Mouse (Mus musculus) heart, postnatal 10 days (tissue): ENCODE measurements around the gene Park7. TPM values are rescaled to one million over a fixed set of nuclear protein-coding genes. Genes with fewer than 3 reads are reported as not detected.
"Not testable (repeated sequence)": the region's sequence is repeated elsewhere in the genome, so short reads cannot be mapped to it uniquely, and the experiment has no call there.

Experiments used
- DNase-seq, 2 experiments: peaks; one replicate each; pipeline ENCODE4 v3.0.0; 2021
- intact Hi-C: fragments of 180-260 bp; cut with DNase I; formaldehyde crosslinking; loops from one replicate; pipeline ENCODE4 v1.15.1; 2025
- total RNA-seq, 2 experiments: library from RNA; stranded (reverse); gene quantifications; 2 replicates each; pipeline ENCODE4 v1.2.3; 2021

Gene Park7
- total RNA-seq, 2 experiments from 2014 or later = 203 to 204 TPM

GRCm38 (mm10) chr4:150882632-150883031 is 31.6 kb downstream of the Park7 start:
- no peak for DNase-seq
- intact Hi-C loops = no loop called here

GRCm38 (mm10) chr4:150880364-150880763 is 33.9 kb downstream of the Park7 start:
- intact Hi-C loops = no loop called here
- DNase-seq = no peak

GRCm38 (mm10) chr4:150879631-150880030 is 34.6 kb downstream of the Park7 start:
- DNase-seq = no peak
- intact Hi-C loops = no loop called here

GRCm38 (mm10) chr4:150875393-150875792 is 38.8 kb downstream of the Park7 start:
- intact Hi-C loops = no loop called here
- DNase-seq = no peak

DNA sequence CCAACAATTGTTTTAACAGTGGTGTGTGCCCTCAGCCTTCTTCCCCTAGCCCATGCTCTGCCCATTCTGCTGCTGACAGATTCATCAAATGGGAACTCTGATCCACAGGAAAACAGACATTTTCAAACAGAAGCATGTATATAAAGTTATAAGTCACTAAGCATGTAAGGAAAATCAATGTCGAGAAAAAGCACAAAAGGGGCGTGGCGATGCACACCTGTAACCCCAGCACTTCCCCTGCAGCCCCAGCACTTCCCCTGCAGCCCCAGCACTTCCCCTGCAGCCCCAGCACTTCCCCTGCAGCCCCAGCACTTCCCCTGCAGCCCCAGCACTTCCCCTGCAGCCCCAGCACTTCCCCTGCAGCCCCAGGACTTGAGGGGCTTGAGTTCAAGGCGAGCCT is 39.8 kb downstream of the Park7 start:
- intact Hi-C loops, DNase-seq: not testable (repeated sequence)

- no peak for DNase-seq
- intact Hi-C loops = no loop called here
Observed at GRCm38 (mm10) chr4:150872681-150873080, 41.6 kb downstream of the Park7 start.

- intact Hi-C loops = no loop called here
- DNase-seq = no peak
Observed at GRCm38 (mm10) chr4:150872139-150872651, 42.0 kb downstream of the Park7 start.

- peak; percentile 49 to 54 for DNase-seq
- intact Hi-C loops = no loop called here
Observed at GRCm38 (mm10) chr4:150871392-150872138, 42.7 kb downstream of the Park7 start.

- no peak for DNase-seq
- intact Hi-C loops = no loop called here
Observed at GRCm38 (mm10) chr4:150870963-150871391, 43.3 kb downstream of the Park7 start.

- no peak for DNase-seq
- intact Hi-C loops = no loop called here
Observed at GRCm38 (mm10) chr4:150869276-150870197, 44.7 kb downstream of the Park7 start.

GRCm38 (mm10) chr4:150868859-150869258 is 45.4 kb downstream of the Park7 start:
- intact Hi-C loops = no loop called here
- no peak for DNase-seq

- DNase-seq = no peak
- intact Hi-C loops = no loop called here
Observed at GRCm38 (mm10) chr4:150868161-150868560, 46.1 kb downstream of the Park7 start.

DNA sequence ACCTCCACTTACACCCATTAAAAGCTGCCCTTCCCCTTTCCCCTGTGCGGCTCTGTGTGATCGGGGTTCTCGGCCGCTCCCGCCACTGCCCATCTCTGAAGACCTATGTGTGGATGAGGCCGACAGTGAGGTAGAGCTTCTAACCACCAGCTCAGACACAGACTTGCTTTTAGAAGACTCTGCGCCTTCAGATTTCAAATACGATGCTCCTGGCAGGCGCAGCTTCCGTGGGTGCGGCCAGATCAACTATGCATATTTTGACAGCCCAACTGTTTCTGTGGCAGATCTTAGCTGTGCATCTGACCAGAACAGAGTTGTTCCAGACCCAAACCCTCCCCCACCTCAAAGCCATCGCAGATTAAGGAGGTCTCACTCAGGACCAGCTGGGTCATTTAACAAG is 47.7 kb downstream of the Park7 start:
- intact Hi-C loops = no loop called here
- no peak for DNase-seq

- intact Hi-C loops = no loop called here
- no peak for DNase-seq
Observed at GRCm38 (mm10) chr4:150866069-150866468, 48.2 kb downstream of the Park7 start.

DNA sequence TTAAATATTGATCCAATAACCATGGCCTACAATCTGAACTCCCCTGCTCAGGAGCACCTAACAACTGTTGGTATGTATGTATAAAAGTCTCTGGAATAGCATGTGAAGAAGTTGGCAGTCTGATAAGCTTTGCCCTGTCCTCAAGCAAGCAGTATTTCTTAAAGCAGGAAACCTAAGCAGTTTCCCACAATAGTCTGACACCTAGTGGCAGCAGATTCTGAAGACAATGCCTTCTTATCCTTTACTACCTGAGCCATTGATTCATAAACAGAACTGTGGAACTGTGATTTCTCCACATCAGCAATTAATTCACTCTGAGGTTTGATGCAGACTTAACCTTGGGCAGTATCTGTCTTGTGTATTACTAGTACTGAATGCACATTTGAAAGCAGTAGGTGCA is 48.9 kb downstream of the Park7 start:
- intact Hi-C loops = no loop called here
- DNase-seq = peak; percentile 39 to 47

DNA sequence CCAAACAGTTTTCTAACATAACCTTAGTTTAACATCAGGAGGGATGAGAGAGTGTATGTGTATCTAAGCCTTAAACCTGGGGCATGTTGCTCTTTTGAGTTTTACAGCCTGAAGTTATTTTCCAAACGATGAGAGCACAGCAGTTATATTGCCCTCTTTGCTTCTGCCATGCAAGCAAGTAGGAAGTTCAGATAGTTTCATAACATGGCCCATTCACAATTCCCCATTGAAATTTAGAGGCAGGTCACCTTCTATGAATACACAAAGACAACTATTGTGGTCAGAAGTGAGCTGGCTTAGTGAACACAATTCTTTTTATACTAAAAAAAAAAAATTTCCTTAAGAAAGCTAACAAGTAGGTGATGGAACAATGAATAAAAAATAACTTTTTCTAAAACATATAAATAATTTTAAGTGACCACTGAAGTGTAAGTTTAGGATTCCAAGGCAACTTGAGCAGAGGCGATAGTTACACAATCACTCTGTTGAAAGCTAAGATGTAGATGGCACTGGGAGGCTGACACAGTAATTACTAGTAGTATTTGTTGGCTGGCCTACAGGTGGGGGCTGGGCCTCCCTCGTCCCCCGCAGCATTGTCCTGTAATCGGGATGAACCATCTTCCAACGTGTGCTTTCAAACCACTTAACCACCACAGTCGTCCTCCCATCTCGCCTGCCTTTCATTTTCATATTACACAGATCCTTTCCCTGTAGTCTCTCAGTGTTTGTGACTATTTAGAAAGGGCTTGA is 51.4 kb downstream of the Park7 start:
- no peak for DNase-seq

DNA sequence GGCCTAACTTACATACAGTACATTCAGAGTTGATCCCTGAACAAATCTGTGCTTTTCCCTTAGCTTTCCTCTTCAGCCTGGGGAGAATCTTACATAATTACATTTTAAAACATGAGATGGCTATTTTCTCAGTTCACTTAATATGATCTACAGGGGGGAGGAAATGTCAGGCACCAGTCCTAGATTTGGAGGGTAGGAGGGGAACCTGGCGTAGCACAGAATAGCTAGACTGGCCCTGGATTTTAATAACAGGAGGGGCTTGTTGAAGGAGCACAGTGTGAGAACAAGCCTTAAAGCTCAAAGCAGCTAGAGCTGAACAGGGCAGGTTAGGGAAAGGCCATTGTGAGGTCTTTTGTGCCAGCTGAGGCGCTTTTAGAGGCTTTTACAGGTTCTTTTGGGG is 53.1 kb downstream of the Park7 start:
- intact Hi-C loops = no loop called here
- DNase-seq = no peak

More for the DNA sequence above, 51.4 kb downstream of the Park7 start:
- intact Hi-C loops = no loop called here

GRCm38 (mm10) chr4:150860526-150860925 is 53.7 kb downstream of the Park7 start:
- intact Hi-C loops = no loop called here
- DNase-seq = no peak

DNA sequence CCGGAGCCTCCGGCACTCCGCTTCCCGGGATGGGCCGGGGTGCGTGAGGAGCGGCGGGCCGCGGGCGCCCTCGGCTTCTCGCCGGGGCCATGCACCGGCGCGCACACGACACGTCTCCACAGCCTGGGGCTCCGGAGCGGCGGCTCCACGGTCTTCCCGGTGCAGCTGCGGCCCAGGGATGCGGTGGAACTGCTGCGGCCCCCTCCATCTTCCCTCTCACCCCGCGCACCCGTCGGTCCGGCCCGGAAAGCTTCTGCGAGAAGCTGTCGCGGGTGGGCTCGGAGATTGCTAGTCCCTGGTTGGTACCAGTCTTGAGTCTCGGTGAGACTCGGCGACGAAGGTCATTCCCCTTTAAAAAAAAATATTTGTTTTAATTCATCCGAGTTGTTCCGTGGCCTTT is 58.9 kb downstream of the Park7 start:
- intact Hi-C loops = no loop called here
- no peak for DNase-seq

GRCm38 (mm10) chr4:150854839-150855246 is 59.4 kb downstream of the Park7 start:
- DNase-seq = peak; percentile 97
- intact Hi-C loops = loop anchor here (5.0 kb wide), 3 partner anchors 42 to 198 kb away; no protein-coding TSS in a partner anchor
